ENCODE assay signal across 24 mouse cellular contexts in the genomic region with DNA sequence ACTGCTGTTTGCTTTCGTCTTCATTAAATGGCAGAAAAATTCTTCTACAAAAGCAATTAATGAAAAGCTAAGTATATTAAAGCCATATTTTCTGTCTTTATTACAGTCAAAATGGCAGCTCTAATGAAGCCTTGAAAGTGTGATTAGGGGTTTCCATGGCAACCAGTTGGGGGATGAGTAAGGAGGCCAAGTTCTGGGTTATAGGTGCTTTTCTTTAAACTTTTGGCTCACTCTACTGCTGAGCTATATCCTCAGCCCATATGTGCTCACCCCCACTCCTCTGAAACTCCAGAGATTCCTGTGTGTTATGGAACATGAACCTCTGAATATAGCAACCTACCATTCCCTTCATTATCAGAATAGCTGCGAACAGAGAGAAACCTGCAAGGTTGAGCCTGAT.
"Had no signal": no experiment of that assay in that cellular context is flagged by ENCODE, and none has a peak within 500 bp of the region (broad histone marks: within the 10 kb centered on the region; RNA-seq: fewer than 3 reads in every experiment).

No protein-coding gene starts in this region.

- H3K4me1 ChIP-seq: heart, embryonic 10.5 days; heart, embryonic 12.5 days; hindbrain, embryonic 13.5 days; hindbrain, embryonic 15.5 days; intestine, embryonic 15.5 days; limb, embryonic 13.5 days; limb, embryonic 15.5 days; liver, embryonic 12.5 days had no signal

- H3K4me3 ChIP-seq: gastrocnemius, adult 2 months; heart, embryonic 10.5 days; heart, embryonic 12.5 days; hindbrain, embryonic 13.5 days; hindbrain, embryonic 15.5 days; intestine, embryonic 15.5 days; limb, embryonic 13.5 days; limb, embryonic 15.5 days; liver, embryonic 12.5 days had no signal

- ATAC-seq: inflammation-experienced regulatory T-cells, adult 6 months; intestine, embryonic 15.5 days; intestine, postnatal 0 days; liver, embryonic 12.5 days had no signal

- H3K4me2 ChIP-seq: heart, embryonic 12.5 days; hindbrain, embryonic 13.5 days; hindbrain, embryonic 15.5 days; intestine, embryonic 15.5 days; limb, embryonic 13.5 days; limb, embryonic 15.5 days; liver, embryonic 12.5 days had no signal

- H3K9ac ChIP-seq: heart, embryonic 12.5 days; hindbrain, embryonic 13.5 days; hindbrain, embryonic 15.5 days; intestine, embryonic 15.5 days; limb, embryonic 13.5 days; limb, embryonic 15.5 days; liver, embryonic 12.5 days; liver, embryonic 14.5 days had no signal

- DNase-seq: gastrocnemius, adult 2 months; gastrocnemius, postnatal 10 days; gastrocnemius, postnatal 25 days; heart, adult 18-20 months; heart, postnatal 10 days; heart, postnatal 4 days; kidney, adult 18-20 months; kidney, adult 8-10 months; kidney, postnatal 10 days; kidney, postnatal 36 days; layer of hippocampus, adult 9-11 months; layer of hippocampus, postnatal 36 days; left cerebral cortex, postnatal 4 days had no signal

- H3K9me3 ChIP-seq: heart, embryonic 10.5 days; heart, embryonic 12.5 days; hindbrain, embryonic 13.5 days; hindbrain, embryonic 15.5 days; intestine, embryonic 15.5 days; limb, embryonic 13.5 days; limb, embryonic 15.5 days; liver, embryonic 12.5 days had no signal

- H3K27me3 ChIP-seq: heart, embryonic 12.5 days; hindbrain, embryonic 15.5 days; intestine, embryonic 15.5 days; limb, embryonic 15.5 days; liver, embryonic 12.5 days had no signal

- H3K36me3 ChIP-seq: heart, embryonic 10.5 days; heart, embryonic 12.5 days; hindbrain, embryonic 13.5 days; hindbrain, embryonic 15.5 days; intestine, embryonic 15.5 days; limb, embryonic 13.5 days; limb, embryonic 15.5 days; liver, embryonic 12.5 days had no signal

- H3K27ac ChIP-seq: gastrocnemius, adult 2 months; heart, embryonic 10.5 days; hindbrain, embryonic 13.5 days; hindbrain, embryonic 15.5 days; intestine, embryonic 15.5 days; limb, embryonic 13.5 days; limb, embryonic 15.5 days; liver, embryonic 12.5 days; liver, embryonic 14.5 days had no signal
